Mouse (Mus musculus): Measurements from ENCODE around the gene Tet1. TPM values are rescaled to one million over a fixed set of nuclear protein-coding genes. Genes with fewer than 3 reads are reported as not detected.

The Tet1 gene
- total and polyA plus RNA-seq, 3 experiments: 0.08 TPM; not detected in 1

DNA sequence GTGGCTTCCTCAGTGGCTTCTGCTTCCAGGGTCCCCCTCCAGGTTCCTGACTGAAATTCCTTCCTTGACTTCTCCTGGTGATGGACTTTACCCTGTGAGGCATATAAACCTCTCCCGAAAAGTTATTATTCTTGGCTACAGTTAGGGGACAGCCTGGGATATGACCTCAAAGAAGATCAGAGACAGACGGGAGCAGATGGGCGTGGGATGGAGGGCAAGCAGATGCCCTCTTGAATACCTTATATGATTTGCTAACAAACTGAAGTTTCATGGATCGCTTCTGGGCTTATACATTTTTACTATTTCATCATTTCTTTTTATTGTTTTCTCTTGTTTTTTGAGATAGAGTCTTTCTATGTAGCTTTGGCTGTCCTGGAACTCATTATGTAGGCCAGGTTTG, 33.2 kb downstream of the Tet1 start:
- no peaks in the 10 kb centered on the region for H3K36me3 ChIP-seq (ENCODE audit: control insufficient read depth in 1 of 2, insufficient read depth in 2 of 2, low read length in 2 of 2)
- H3K27me3 ChIP-seq (ENCODE audit: control insufficient read depth in 1 of 2, insufficient read depth in 2 of 2, low read length in 2 of 2): peaks cover 2 to 7% of the 10 kb centered on the region in 2 experiments; a peak in 3 of 4 replicates
- H3K9ac ChIP-seq (ENCODE audit: control insufficient read depth, low read depth, low read length, poor library complexity, severe bottlenecking): no peak overlapping the region
- H3K4me3 ChIP-seq (ENCODE audit: control insufficient read depth in 1 of 2, insufficient read depth in 1 of 2, low read depth in 2 of 2, low read length in 2 of 2): no peak overlapping the region
- no peak overlapping the region for H3K27ac ChIP-seq (ENCODE audit: control insufficient read depth, low read depth, low read length)
- DNase-seq (ENCODE audit: low read depth, low spot score): no peak
- TF ChIP-seq ELF1 (IDR thresholded peaks at IDR 0.05; ENCODE audit: low read depth, low read length) (no peak), KAT2A (conservative IDR thresholded peaks at IDR 0.05; ENCODE audit: low read depth, low read length) (no peak), CHD2 (IDR thresholded peaks at IDR 0.05; ENCODE audit: low read length) (no peak), ETS1 (IDR thresholded peaks at IDR 0.05; ENCODE audit: low read depth, low read length) (no peak), MYB (IDR thresholded peaks at IDR 0.05; ENCODE audit: low read depth, low read length) (no peak)
- H3K9me3 ChIP-seq (replicated peaks; ENCODE audit: insufficient read depth, low read length): no peaks in the 10 kb centered on the region
- no peaks in the 10 kb centered on the region for H3K79me2 ChIP-seq (ENCODE audit: control insufficient read depth, insufficient read depth, low read length, poor library complexity)
- H3K4me1 ChIP-seq (ENCODE audit: control insufficient read depth in 1 of 2, insufficient read depth in 2 of 2, low read length in 2 of 2): no peaks in the 10 kb centered on the region

DNA sequence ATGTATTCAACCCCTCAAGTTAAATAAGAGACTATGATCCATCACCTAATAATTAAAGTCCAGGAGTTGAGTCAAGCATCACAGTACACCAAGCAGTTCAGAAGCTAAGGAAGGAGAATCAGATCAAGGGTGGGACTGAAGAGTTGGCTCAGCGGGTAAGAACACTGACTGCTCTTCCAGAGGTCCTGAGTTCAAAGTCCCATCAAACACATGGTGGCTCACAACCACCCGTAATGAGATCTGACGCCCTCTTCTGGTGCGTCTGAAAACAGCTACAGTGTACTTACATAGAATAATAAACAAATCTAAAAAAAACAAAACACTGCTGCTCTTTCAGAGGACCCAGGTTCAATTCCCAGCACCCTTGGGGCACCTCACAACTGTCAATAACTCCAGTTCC, 34.0 kb downstream of the Tet1 start:
- H3K9me3 ChIP-seq (replicated peaks; ENCODE audit: insufficient read depth, low read length): no peaks in the 10 kb centered on the region
- no peak overlapping the region for H3K9ac ChIP-seq (ENCODE audit: control insufficient read depth, low read depth, low read length, poor library complexity, severe bottlenecking)
- H3K4me1 ChIP-seq (ENCODE audit: control insufficient read depth in 1 of 2, insufficient read depth in 2 of 2, low read length in 2 of 2): no peaks in the 10 kb centered on the region
- H3K4me3 ChIP-seq (ENCODE audit: control insufficient read depth in 1 of 2, insufficient read depth in 1 of 2, low read depth in 2 of 2, low read length in 2 of 2): no peak overlapping the region
- H3K27me3 ChIP-seq (ENCODE audit: control insufficient read depth in 1 of 2, insufficient read depth in 2 of 2, low read length in 2 of 2): peaks cover 6 to 7% of the 10 kb centered on the region in 2 experiments; a peak in 3 of 4 replicates
- no peaks in the 10 kb centered on the region for H3K36me3 ChIP-seq (ENCODE audit: control insufficient read depth in 1 of 2, insufficient read depth in 2 of 2, low read length in 2 of 2)
- no peaks in the 10 kb centered on the region for H3K79me2 ChIP-seq (ENCODE audit: control insufficient read depth, insufficient read depth, low read length, poor library complexity)
- TF ChIP-seq SMC3 (IDR thresholded peaks at IDR 0.05; ENCODE audit: low read depth, low read length) (peak; percentile 24; the same call in 1 of the 2 replicates), POLR2AphosphoS5 (IDR thresholded peaks at IDR 0.05; ENCODE audit: borderline replicate concordance, low read depth, low read length) (no peak), BHLHE40 (IDR thresholded peaks at IDR 0.05; ENCODE audit: borderline replicate concordance, low read depth, low read length) (no peak), CTCF (IDR thresholded peaks at IDR 0.05 in 2 of 3, conservative IDR thresholded peaks at IDR 0.05 in 1 of 3; ENCODE audit: control insufficient read depth in 1 of 3, insufficient read depth in 1 of 3, low read depth in 2 of 3, low read length in 3 of 3, poor library complexity in 1 of 3, severe bottlenecking in 1 of 3) (peak in 2 of 3 experiments; percentile 3 to 19; a peak in 2 of 6 replicates), ZC3H11A (IDR thresholded peaks at IDR 0.05; ENCODE audit: low read depth, low read length) (no peak)
- no peak overlapping the region for H3K27ac ChIP-seq (ENCODE audit: control insufficient read depth, low read depth, low read length)
- DNase-seq (ENCODE audit: low read depth, low spot score): peak; percentile 15

- no peak for DNase-seq (ENCODE audit: low read depth, low spot score)
- Histone ChIP-seq H3K9ac (ENCODE audit: control insufficient read depth, low read depth, low read length, poor library complexity, severe bottlenecking) (no peak overlapping the region), H3K9me3 (replicated peaks; ENCODE audit: insufficient read depth, low read length) (no peaks in the 10 kb centered on the region), H3K4me1 (ENCODE audit: control insufficient read depth in 1 of 2, insufficient read depth in 2 of 2, low read length in 2 of 2) (no peaks in the 10 kb centered on the region), H3K27ac (ENCODE audit: control insufficient read depth, low read depth, low read length) (no peak overlapping the region), H3K27me3 (ENCODE audit: control insufficient read depth in 1 of 2, insufficient read depth in 2 of 2, low read length in 2 of 2) (peaks cover 4 to 12% of the 10 kb centered on the region in 2 experiments; a peak in 3 of 4 replicates), H3K4me3 (ENCODE audit: control insufficient read depth in 1 of 2, insufficient read depth in 1 of 2, low read depth in 2 of 2, low read length in 2 of 2) (no peak overlapping the region), H3K36me3 (ENCODE audit: control insufficient read depth in 1 of 2, insufficient read depth in 2 of 2, low read length in 2 of 2) (no peaks in the 10 kb centered on the region), H3K79me2 (ENCODE audit: control insufficient read depth, insufficient read depth, low read length, poor library complexity) (no peaks in the 10 kb centered on the region)
- TF ChIP-seq MAX (IDR thresholded peaks at IDR 0.05; ENCODE audit: low read length) (no peak), SIN3A (IDR thresholded peaks at IDR 0.05; ENCODE audit: low read length) (no peak), TCF12 (IDR thresholded peaks at IDR 0.05; ENCODE audit: low read depth, low read length) (no peak), ZMIZ1 (IDR thresholded peaks at IDR 0.05; ENCODE audit: low read depth, low read length) (no peak), MAZ (IDR thresholded peaks at IDR 0.05; ENCODE audit: low read depth, low read length) (no peak), ZC3H11A (IDR thresholded peaks at IDR 0.05; ENCODE audit: low read depth, low read length) (no peak), ETS1 (IDR thresholded peaks at IDR 0.05; ENCODE audit: low read depth, low read length) (no peak), POLR2AphosphoS2 (IDR thresholded peaks at IDR 0.05; ENCODE audit: low read length) (no peak), ZKSCAN1 (IDR thresholded peaks at IDR 0.05; ENCODE audit: low read depth, low read length) (no peak), GATA1 (IDR thresholded peaks at IDR 0.05; ENCODE audit: low read depth, low read length) (no peak), MAFK (IDR thresholded peaks at IDR 0.05; ENCODE audit: borderline replicate concordance, low read depth, low read length) (no peak)
These were observed 42.6 kb downstream of the Tet1 start for GRCm38 (mm10) chr10:62866035-62866791.
